8 mouse cellular contexts compared by ENCODE assay signal in genomic region chr5:145083632-145084451, GRCm38 (mm10). TPM values are rescaled to one million over a fixed set of nuclear protein-coding genes. Genes with fewer than 3 reads are reported as not detected.
DNase-seq lines count a peak whose midpoint lies in the region; ATAC-seq lines count a peak whose summit lies in the region.

TSS of gene Arpc1a (plus strand) at chr5:145083830.
TSS of gene Kpna7 (minus strand) at chr5:145084030.

- peak; percentile 96 for ATAC-seq in hindbrain, embryonic 11.5 days (ENCODE audit: low FRiP score)

- H3K9me3 ChIP-seq in hindbrain, embryonic 11.5 days (ENCODE audit: control insufficient read depth, low read length): no peaks in the 10 kb centered on the region

- under 1% methylated on average over 53 of the region's 54 CpGs for WGBS in hindbrain, embryonic 11.5 days

- peak within 1 kb of the TSS; percentile 72 for H3K4me3 ChIP-seq in hindbrain, embryonic 11.5 days (ENCODE audit: low read depth, low read length)

- peak within 1 kb of the TSS; percentile 79 for H3K27ac ChIP-seq in hindbrain, embryonic 11.5 days (ENCODE audit: low read depth, low read length)

- H3K27me3 ChIP-seq in hindbrain, embryonic 11.5 days (ENCODE audit: control insufficient read depth, insufficient read depth, low read length): no peaks in the 10 kb centered on the region

- peak within 1 kb of the TSS; percentile 74 for H3K4me2 ChIP-seq in hindbrain, embryonic 11.5 days (replicated peaks; ENCODE audit: low read depth, low read length)

- peak within 1 kb of the TSS; percentile 75 for H3K9ac ChIP-seq in hindbrain, embryonic 11.5 days (ENCODE audit: low read depth, low read length)

- DNase-seq in MN1 (ENCODE audit: low spot score): peak; percentile 98
- peak; percentile 92 for DNase-seq in cerebellum, adult 9-10 months
- DNase-seq in frontal cortex, adult 2 months (ENCODE audit: extremely low spot score in 1 of 2, low spot score in 1 of 2): peak; percentile 73 to 90
- DNase-seq in hindbrain, embryonic 11.5 days (ENCODE audit: low spot score): peak; percentile 97
- peak; percentile 85 to 91 for DNase-seq in layer of hippocampus, postnatal 10 days (ENCODE audit: low spot score in 2 of 2)
- DNase-seq in lung, postnatal 10 days: peak; percentile 96
- DNase-seq in ovary, postnatal 36 days (ENCODE audit: low spot score): peak; percentile 93
- DNase-seq in thymus, postnatal 25 days: peak; percentile 93

- no peaks in the 10 kb centered on the region for H3K4me1 ChIP-seq in hindbrain, embryonic 11.5 days (replicated peaks; ENCODE audit: control insufficient read depth, insufficient read depth, low read length)

- H3K36me3 ChIP-seq in hindbrain, embryonic 11.5 days (ENCODE audit: control insufficient read depth, insufficient read depth, low read length): no peaks in the 10 kb centered on the region

RNA-seq across cellular contexts. Expression of gene Arpc1a, which starts in this region (rescaled TPM):
- 210 and 216 TPM in 2 replicates for polyA plus RNA-seq in frontal cortex, adult 2 months (2012; rRNA removed)
- 179 and 185 TPM in 2 replicates for polyA plus RNA-seq in hindbrain, embryonic 11.5 days (2014; fragmentation: Nextera tagmentation; extraction: Ambion mirVana)
- total RNA-seq in layer of hippocampus, postnatal 10 days (2021): 100 to 1,000 TPM; 199 to 202 TPM

RNA-seq across cellular contexts. Expression of gene Kpna7, which starts in this region (rescaled TPM):
- not detected in 2 replicates for polyA plus RNA-seq in frontal cortex, adult 2 months (2012; rRNA removed)
- not detected in 2 replicates for polyA plus RNA-seq in hindbrain, embryonic 11.5 days (2014; fragmentation: Nextera tagmentation; extraction: Ambion mirVana)
- total RNA-seq in layer of hippocampus, postnatal 10 days (2021): not detected

Comparison
In these comparisons a context has a peak if more than half of its experiments do, and no peak if none do; other contexts are left out.
1. Peak in every context shown above with its lines: DNase-seq, ATAC-seq, H3K4me3 ChIP-seq and H3K27ac ChIP-seq.